Mouse (Mus musculus) regulatory T cell (primary cell): Measurements from ENCODE around the gene Gna12.

Experiments
- in situ Hi-C: fragments of 300-600 bp; cut with MboI, MseI; formaldehyde crosslinking; loops from one replicate; pipeline ENCODE4 v1.15.1; 2025; ENCODE audit warnings: high pct_unique_total_duplicates

Gna12 gene

DNA sequence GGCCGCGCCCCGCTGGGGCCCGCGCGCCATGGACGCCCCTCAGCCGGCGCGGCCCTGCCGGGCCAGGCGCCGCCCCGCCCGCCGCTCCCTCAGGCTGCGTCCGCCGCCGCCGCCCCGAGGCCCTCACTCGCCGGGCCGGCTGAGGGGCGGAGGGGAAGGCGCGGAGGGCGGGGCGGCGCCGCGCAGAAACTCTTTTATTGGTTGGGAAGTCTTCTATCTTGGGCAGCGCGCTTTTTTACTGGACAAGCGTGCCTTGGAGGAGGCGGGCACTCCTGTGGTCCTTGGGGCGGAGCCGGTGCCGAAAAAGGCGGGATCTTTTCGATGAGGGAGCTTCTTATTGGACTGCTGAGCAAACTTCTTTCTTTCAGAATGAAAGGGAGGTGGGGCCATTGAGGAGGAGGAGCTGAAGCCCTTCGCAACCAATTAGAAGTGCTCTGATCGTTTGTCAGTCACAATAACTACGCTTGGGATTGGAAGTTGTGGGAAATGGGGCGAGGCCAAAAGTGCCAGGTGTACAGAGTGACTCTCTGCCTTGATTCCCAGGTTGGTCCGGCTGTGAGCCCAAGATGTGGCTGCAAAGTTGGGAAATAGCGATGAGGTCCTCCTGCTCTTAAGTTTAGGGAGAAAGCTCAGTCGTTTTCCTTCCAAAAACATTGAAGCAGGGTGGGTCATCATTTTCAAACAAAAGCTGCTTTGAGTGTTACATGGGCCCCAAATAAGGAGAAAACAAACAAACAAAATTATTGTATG, at the start of gene Gna12:
Gene Gna12, minus strand, starts transcription at position 118 of the 750 bp plus-strand sequence.
- in situ Hi-C loops: no loop called here

DNA sequence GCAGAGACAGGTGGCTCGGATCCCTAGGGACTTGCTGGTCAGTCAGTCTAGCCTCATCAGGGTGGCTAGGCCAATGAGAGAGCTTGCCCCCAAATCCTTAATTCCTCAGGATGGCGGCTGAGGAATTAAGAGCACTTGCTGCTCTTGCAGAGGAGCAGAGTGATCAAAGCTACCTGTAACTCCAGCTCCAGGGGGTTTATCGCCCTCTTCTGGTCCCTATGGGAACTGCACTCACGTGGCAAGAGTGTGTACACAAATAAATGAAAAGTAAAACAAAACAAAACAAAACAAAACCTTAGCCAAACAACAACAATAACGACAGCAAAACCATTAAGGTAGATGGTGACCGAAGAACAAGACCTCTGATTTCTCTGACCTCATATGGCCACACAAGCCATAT, 48.4 kb upstream of the Gna12 start:
- in situ Hi-C loops: loop anchor here (10.0 kb wide), 1 partner anchor 1526 kb away; the partner anchor contains the start of gene Foxk1

DNA sequence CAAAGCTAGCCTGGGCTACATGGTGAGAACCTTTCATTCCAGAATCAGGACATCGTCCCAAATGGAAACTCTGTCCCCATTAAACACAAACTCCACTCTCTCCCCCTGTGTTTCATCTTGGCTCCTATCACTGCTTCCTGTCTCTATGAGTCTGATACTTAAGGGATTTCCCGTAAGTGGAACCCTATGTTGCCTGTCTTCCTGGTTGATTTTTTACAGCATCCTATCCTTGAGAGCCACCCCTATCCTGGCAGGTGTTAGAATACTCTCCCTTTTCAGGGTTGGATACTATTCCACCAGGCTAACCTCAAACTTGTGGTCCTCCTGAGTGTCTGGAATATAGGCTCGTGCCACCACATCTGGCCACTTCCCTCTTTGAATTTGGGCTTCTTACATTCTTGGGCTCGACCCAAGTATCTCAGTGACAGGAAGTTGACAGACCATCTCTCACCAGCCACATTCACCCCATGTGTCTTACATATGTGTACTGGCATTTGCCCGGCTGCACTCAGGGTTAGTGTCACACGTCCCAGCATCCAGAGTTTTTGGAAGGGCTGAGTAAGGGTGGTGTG, 43.6 kb upstream of the Gna12 start:
- in situ Hi-C loops: loop anchor here (10.0 kb wide), 1 partner anchor 1531 kb away; the partner anchor contains the start of gene Foxk1

DNA sequence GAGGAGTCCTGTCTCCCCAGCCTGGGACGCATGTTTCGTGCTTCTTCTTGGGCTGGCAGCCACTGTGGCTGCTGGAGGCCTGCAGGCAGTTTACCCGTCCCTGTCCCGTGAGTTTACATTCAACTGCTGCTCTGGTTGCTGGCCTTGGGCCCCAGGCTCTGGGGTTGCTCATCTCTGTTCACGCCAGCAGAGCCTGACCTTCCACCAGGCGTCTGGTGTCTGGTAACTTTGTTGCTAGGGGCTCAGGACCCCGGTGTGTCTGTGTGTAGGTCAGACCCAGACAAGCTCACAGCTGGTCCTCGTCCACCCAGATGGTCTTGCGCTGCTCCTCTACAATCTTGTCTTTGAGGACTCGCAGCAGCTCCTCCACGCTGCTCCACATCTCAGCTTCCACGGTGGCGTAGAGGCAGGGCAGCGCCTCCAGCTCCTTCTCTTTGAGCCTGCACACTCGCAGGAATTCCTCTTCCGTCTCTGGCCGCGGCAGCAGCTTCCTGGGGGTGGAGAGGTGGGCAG, 42.9 kb upstream of the Gna12 start:
- in situ Hi-C loops: loop anchor here (10.0 kb wide), 1 partner anchor 1532 kb away; the partner anchor contains the start of gene Foxk1

DNA sequence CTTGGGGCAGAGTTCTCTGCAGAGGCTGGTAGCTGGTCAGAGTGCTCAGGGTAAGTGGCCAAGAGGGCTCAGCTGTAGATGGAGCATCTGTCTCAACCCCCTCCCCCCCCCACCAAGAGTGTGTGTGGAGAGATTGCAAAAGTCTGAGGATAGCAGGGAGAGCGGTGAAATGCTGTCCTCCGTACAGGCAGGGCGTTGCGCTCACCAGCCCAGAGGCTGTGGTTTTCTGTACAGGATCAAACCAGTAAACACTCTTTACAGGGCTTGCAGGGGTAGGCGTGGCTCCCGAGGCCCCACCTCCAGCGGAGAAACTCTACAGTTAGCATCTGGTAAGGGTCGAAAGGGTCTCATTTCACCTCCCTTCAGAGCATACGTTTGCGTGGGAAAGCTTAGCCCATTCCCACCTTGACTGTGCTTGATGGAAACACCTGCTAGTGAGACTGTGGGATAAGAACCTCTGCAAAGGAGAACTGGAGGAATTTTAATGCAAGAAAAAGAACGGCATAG, 42.4 kb upstream of the Gna12 start:
- in situ Hi-C loops: loop anchor here (10.0 kb wide), 1 partner anchor 1532 kb away; the partner anchor contains the start of gene Foxk1

DNA sequence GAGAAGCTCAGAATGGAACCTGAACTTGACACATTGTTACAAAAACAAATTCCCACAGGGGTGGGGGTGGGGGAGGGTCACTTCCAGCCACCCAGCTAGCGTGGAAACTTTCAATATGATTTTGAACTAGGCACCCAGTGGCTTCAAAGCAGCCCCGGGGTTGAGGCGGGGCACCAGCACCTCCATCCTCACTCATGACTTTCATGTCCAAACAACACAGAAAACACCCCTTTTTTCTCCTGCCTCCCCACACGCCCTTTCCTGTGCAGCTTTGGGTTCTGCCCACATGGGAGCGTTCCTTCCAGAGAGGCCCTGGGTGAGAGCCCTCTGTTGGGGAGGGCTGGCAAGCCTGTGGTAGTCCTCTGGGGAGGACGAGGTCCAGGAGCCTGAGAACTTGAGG, 41.0 kb upstream of the Gna12 start:
- in situ Hi-C loops: loop anchor here (10.0 kb wide), 1 partner anchor 1534 kb away; the partner anchor contains the start of gene Foxk1

DNA sequence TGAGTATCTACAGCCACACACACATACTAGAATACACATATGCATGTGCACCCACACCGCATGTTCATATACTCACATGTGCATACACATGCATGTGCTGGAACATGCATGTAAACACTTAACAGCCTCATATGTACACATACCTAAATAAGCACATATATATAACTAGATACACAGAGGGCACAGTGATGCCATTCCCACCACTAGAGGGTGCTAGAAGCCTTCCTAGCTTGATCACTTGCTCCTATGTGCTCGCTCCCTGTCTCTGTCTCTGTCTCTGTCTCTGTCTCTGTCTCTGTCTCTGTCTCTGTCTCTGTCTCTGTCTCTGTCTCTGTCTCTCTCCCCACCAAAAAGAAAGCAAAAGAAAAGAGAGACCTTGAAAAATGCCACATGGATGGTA, 38.8 kb upstream of the Gna12 start:
- in situ Hi-C loops: no loop called here

DNA sequence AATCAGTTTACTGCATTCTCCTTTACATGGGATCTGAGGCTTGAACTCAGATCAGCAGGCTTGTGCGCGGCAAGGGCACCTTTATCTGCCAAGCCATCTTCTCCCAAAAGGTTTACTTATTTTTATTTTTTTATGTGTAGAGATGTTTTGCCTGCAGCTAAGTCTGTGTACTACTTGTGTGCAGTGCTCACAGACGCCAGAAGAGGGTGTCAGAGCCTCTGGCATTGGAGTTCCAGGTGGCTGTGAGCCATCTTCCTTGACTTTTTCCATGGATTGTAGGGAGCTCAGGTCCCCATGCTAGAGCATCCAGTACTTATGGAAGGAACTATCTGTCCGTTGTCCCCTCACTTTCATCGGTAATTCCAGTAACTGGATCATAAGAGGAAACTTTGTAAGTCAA, 29.5 kb upstream of the Gna12 start:
- in situ Hi-C loops: no loop called here

DNA sequence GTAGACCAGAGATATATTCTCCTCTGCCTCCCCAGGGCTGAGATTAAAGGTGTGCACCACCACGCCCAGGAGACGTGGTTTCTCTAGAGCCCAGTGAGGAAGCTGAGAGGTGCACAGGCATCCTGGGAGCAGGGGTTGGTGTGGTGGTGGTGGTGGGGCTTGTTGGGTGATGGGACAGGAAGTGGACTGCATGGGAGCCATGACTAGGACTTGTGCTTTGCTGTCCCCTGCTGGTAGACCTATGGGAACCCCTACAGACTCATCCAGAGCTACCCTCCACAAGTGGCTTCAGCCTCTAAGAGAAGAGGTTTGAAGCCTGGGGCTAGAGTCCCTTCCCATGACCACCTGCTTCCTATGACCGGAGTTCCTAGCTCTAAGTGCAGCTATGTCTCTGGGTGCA, 28.1 kb upstream of the Gna12 start:
- in situ Hi-C loops: no loop called here

DNA sequence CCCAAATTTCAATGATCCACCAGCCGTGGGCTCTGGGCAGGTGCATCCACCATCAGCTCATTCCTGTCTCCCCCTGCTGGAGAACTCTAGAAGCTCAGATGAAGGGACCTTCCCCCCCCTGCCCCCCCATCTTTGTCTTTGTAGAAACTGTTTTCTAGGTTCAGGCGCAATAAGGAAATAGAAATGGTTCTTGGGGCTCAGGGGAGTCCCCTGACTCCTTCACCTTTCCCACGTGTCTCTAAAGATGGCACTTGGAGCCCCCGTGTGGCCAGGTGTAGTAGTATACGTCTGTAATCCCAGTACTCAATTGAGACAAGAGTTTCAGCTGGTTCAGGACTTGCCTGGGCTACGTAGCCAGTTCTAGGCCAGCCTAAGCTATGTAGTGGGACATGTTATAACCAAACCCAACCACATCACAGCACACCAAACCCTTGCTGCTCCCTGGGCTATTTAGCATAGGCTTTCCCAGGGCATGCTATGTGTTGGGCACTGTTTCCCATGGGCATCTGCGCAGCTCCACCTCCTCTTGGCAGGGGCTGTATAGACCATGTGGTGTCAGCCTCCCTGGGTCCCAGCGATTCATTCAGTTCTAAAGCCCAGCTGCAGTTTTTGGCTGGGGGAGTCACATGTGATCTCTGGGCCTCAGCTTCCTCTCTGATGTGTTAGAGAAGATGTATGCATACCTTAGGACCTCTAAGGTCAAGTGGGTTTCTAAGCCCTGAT, 27.4 kb upstream of the Gna12 start:
- in situ Hi-C loops: no loop called here

DNA sequence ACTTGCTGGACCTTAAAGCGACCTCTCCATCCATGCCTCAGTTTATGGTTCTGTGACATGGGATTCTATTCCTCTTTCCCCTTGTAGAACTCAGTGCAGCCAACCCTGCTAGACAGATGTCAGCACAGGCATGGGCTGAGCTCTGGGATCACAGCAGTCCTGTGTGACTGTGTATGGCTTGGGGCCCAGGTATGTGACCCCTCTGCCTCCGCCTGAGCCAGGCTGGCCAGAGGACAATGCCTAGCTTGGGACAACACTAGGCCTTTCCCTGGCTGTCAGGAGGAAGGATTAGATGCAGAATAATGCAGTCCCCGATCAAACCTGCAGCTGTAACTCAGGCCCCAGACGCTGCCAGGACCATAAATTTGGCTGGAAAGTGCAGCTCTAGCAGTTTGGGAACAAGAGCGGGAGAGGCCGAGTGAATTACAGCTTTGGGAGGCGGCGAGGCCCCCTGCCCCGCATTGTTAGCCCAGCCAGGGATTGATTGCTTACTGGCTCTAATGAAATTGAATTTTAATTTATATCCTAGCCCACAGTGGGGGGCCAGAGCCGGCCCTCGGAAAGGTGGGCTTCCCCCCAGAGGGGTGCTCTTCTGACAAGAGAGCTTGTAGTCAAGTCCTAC, 25.8 kb upstream of the Gna12 start:
- in situ Hi-C loops: no loop called here

DNA sequence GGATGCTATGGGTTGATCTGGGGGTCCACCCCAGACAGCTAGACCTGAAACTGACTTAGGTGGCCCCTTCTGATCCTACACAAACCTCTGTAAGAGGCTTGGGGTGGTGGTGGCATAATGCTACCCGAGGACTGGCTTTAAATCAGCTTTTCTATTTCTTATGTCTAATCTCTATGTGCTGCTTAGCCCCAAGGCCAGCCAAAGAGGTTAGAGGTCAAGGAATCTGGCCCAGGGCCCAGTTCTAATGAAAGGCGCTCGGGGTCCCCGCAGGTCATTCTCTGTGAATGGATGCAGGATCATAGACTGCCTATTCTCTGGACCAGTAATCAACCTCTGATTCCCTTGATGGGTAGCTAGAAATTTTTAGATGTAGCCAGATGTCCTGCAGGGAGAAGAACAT, 24.5 kb upstream of the Gna12 start:
- in situ Hi-C loops: no loop called here

DNA sequence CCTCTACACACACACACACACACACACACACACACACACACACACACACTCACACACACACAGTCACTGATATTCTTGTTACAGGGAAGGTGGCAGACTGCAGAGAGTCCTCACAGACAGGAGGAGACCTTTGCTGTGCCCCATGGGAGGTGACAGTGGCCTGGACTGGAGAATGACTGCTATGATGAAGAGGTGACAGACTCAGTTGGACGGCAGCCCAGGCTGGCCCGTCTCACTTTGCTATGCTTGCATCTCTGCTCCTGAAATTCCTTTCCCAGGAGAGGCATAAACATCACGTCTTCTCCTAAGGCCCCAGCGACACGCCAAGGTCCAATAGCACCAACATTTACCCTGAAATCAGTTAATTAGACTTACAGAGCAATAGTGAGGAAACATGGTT, 23.5 kb upstream of the Gna12 start:
- in situ Hi-C loops: no loop called here

DNA sequence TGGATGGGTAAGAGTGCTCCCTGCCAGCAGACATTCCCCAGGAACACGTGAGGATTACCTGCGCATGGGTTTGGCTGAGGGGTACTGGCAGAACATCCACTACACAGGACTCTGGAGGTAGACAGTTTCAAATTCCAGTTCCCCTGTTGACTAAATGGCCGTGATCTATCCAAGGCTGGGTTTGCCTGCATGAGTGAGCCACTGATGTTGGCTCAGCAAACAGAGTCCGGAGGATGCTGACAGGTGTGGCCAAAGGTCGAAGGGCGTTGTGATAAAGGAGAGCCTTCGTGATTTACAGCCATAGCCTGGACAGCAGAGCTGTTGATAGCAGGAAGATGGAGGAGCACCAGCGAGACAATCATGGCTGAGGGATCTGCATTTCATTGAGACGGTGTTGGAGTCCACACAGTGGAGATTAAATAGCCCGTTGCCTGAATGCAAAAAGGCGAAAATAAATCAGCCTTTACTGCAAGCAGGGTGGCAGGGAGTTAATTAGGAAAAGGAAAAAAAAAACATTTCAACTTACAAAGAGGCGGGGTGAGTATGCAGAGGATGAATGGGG, 22.3 kb upstream of the Gna12 start:
- in situ Hi-C loops: no loop called here

DNA sequence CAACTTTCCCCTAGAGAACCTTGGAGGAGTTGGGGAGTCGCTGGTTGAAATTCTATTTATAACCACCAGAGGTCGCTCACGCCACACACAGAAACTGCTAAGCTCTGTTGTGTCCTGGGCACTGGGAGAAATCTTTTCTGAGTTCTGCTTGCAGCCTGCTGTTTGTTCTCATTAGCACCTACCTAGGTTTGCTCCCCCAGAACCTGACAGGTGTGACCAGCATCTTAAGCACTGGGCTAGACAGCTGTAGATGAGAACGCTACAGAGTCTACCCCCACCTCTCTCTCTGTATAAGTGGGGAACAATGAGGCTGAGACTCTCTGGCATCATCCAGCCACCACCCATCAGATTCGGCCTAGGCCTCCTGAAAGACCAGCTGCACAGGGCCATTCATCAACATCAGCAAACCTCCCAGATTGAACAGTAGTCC, 17.1 kb upstream of the Gna12 start:
- in situ Hi-C loops: no loop called here

DNA sequence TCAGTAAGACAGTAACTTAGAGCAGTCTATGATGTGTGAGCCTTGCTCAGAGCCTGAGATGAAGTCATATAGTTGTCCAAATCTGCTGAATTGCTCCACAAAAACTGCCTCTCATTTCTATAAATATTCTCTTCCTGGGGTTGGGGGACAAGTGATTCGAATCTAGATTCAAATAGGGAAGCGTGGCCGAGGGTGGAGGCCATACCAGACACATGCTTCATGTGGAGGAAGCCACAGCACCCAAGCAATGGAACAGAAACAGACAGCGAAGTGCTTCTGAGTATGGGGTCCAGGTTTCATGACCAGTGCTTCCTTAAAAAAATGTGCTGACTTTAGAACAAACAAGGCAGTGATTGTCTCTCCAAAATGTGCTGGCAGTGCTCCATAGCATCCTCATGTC, 11.7 kb upstream of the Gna12 start:
- in situ Hi-C loops: no loop called here

DNA sequence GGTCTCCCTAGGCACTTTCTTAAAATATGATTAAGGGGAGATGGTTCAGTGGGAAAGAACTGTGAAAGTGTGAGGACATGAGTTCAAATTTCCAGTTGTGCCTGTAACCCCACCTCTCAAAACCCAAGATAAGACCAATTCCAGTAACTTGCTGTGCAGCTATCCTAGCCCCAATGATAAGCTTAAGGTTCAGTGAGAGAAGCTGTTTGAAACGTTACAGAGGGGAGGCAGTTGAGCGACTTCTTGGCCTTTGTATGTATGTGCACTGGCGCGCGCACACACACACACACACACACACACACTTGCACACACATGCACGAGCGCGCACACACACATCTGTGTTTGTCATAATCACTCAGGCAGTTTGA, 817 bp upstream of the Gna12 start:
- in situ Hi-C loops: no loop called here

DNA sequence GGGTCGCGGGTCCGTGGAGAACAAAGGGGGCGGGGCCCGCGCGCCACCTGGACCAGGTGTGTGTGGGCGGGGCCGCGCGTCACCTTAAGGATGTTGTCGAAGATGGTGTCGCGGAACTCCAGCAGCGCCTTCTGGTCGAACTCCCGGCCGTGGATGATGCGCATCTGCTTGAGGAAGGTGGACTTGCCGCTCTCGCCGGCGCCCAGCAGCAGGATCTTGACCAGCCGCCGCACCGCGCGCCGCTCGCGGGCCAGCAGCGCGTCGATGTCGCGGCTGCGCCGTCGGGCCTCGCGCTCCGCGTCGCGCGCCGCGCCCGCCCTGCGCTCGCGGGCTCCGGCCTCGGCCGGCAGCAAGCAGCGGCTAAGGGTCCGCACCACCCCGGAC, 328 bp downstream of the Gna12 start:
- in situ Hi-C loops: no loop called here

DNA sequence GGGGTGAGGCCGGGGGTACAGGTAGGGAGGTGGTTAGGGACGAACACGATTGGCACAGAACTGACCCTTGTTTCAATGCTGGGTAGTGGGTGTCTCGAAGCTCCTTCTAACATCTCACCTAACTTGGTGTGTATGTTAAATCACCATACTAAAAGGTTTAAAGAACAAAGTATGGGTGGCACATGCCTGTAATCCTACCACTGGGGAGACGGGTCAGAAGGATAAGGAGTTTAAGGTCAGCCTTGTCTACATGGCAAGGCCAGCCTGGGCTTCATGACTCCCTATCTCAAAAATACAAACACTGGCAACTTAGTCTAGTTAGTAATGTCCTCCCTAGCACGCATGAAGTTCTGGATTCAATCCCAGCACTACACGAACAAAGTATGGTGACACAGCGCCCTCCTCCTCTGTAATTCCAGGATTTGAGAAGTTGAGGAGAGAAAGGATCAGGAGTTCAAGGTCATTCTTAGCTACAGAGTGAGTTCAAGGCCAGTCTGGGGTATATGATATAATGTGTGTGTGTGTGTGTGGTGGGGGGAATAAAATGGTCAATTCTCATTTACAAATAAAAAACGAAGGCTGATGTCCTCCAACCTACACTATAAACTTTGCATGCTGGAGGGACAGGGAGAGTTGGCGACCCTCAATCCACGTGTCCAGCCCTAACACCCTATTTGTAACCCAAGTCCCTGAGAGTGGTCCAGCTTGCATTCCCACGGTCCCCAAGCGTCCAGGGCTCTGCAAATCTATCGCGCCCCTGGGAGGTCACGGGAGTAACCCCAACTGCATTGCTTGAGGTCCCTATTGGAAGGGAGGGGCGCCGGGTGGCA, 935 bp downstream of the Gna12 start:
- in situ Hi-C loops: no loop called here

DNA sequence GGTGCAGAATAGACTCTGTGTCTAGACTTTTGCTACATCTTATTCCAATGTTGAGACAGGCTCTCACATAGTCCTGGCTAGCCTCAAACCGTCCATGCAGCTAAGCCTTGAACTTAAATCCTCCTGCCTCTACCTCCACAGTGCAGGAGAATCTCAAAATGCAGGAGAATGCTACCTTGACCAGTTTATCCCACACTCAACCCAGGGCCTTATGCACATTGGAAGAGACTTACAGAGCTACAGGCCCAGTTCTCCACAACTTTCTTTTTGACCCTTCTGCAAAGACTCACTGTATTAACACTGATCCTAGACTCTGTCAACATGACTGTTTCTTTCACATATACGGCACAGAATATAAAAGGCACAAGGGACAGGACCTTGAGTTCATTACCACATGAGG, 1.9 kb downstream of the Gna12 start:
- in situ Hi-C loops: no loop called here

DNA sequence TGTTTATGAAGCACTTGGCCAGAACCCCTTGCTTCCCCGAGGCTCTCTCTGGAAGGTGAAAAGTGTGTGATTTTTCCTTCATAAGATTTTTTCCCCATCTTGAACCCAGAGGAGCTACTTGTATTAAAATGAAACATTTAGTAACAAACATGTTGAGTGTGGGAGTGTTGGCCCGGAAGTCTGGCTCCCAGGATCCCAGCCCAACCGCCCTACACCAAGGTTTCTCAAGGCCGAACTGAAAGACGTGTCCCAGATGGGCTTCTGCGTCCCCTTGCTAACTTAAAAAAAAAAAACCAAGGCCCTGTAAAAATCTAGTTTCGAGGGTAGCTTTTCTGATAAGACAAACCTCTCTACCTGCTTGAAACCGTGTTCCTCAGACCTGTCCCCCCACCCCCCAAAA, 2.3 kb downstream of the Gna12 start:
- in situ Hi-C loops: no loop called here
